Mouse (Mus musculus): ENCODE measurements around the gene Slc6a16. TPM values are rescaled to one million over a fixed set of nuclear protein-coding genes. Genes with fewer than 3 reads are reported as not detected.
"Not testable (repeated sequence)": the region's sequence is repeated elsewhere in the genome, so short reads cannot be mapped to it uniquely, and the experiment has no call there.

Gene Slc6a16
- total RNA-seq, 2 experiments from 2014 or later = not detected

DNA sequence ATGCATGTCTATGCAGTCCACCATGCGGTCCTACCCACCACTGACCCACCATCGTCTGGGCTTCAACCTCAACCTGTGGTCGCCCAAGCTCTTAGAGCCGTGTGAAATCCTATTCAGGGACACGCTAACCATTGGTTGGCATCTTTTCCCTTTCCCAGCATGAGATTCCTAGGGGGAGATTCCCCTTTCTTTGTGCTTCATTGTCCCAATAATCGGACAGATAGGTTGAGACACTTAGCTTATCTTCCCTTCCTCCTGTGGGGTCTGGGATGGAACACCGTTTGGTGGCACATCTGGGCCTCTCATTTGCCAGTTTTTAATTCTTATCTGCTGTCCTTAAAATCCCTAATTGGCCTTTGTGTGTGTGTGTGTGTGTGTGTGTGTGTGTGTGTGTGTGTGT lies 776 bp upstream of the Slc6a16 start:
- intact Hi-C loops (cut with DNase I) = no loop called here
- no peak for DNase-seq

DNA sequence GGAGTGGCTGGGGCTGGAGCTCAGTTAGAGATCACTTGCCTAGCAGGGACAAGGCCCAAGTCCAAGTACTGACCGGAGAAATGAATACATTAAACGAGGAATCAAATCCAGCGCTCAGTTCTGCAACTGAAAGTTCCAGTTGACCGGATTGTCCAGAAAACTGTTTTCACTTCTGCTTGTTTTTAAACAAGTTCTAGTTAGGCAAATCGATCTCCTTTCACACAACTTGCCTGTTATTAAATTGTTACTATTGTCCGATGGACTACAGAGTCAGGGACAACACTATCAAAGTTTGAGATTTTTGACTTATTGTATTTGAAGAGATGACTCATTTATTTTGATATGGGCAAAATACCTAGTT lies 484 bp downstream of the Slc6a16 start:
- intact Hi-C loops (cut with DNase I) = no loop called here
- no peak for DNase-seq

DNA sequence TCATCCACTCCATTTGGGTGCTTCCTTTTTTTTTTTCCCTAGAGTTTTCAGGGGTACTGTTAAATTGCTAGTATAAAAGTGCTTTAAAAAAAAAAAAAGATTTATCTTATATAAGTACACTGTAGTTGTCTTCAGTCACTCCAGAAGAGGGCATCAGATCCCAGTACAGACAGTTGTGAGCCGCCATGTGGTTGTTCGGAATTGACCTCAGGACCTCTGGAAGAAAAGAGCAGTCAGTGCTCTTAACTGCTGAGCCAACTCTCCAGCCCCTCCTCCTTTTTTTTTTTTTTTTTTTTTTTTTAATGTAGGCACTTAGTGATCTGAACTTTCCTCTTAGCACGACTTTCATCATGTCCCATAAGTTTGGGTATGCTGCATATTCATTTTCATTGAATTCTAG lies 6.8 kb downstream of the Slc6a16 start:
- no peak for DNase-seq
- intact Hi-C loops (cut with DNase I) = no loop called here

DNA sequence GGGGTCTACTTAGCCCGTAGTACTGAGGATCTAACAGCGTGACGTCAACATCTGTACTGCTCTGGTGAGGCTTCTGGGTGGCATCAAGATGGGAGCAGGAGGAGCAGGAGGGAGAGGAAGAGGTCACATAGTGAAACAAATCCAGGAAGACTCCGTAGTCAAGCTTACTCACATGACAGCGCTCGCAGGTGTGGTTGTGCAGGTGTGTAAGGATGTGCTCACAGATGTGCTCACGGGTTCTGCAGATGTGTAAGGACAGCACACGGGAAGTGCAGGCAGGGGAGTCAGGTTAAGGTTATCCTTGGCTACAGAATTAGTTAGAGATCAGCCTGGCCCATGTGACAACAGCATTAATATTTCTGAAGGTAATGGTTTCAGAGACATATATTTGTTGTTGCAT lies 12.9 kb downstream of the Slc6a16 start:
- intact Hi-C loops (cut with DNase I) = no loop called here
- DNase-seq = no peak

DNA sequence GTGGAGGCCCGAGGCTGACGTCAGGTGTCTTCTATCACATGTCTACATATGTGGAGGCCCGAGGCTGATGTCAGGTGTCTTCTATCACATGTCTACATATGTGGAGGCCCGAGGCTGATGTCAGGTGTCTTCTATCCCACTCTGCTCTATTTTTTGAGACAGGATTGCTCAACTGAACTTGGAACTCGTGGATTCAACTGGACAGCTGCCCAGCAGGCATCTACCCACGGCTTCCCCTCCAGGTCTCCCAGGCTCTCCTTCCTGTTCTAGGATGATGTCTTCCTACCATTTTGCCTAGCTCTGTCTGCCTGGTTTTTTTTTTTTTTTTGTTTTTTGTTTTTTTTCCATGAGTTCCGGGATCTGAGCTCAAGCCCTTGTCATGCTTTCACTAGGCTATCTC lies 14.9 kb downstream of the Slc6a16 start:
- peak; percentile 29 to 51 for DNase-seq
- intact Hi-C loops (cut with DNase I) = not testable (repeated sequence)

DNA sequence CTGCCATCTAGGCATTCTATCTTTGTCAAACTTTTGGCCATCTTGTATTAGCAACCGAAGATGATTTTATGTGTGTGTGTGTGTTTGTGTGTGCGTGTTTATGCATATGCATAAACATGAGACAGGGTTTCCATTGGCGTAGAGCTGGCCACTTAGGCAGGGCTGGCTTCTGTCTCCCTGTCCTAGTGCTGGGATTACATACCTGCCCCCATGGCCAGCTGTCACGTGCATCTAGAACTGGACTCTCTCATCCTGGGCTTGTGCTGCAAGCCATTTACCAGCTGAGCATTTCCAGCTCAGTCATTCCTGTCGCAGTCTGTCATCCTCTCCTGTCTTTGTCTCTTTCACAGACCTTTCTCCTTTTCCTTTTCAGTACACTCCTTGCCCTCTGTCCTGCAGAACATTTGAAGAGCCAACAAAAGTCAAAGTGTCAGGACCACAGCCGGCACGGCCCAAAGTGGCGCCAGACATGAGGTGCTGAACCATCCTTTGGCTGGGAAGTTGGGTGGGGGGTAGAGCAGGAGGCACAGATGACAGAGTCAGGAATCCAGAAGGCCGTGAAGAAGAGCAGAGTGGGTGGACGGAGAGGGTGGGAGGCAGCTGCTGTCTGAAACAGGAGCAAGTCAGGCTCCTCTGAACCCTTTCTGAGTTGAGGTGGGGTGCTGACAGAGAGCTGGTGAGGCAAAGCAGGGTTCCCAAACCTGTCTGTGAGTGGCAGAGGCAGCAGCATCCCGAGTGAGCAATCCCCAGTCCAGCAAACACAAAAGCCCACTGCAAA lies 16.4 kb downstream of the Slc6a16 start:
- DNase-seq = no peak
- intact Hi-C loops (cut with DNase I) = no loop called here

DNA sequence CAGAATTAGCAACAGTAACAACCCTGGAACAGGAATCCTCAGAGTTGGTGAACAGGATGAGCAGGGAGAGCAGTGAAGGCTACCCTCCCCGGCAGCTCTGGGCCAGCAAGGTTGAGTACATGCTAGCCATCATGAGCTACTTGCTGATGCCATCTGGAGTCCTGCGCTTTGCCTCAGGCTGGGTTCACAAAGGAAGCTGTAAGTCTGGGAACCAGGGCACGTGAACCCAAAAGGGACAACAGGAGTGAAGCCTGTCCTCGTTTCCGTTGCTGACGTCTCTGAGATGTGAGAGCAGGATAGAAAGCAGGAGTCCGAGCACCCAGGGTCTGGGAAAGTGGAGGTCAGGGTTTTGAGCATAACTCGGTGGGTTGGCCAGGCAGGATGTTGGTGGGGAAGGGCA lies 18.4 kb downstream of the Slc6a16 start:
- DNase-seq = no peak

DNA sequence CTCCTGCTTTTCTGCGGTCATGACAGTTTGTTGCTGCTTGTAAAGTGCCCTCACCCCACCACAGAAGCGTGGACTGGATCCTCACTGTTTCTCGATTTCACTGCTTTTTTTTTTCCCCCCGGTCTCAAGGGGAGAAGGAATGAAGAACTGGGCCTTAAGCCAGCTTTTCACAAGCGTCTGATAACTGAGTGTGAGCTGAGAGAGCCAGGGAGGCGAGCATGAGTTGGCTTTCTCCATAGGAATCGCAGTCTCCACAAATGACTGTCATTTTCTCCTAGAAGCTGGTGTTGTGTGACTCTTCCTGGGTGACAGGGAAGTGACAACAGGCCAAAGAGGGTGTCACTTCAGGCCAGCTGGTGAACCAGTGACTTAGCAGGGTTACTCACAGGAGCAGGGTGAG lies 21.4 kb downstream of the Slc6a16 start:
- intact Hi-C loops (cut with DNase I) = no loop called here
- peak in 1 of 2 experiments; percentile 20 for DNase-seq

More for the DNA sequence above, 18.4 kb downstream of the Slc6a16 start:
- intact Hi-C loops (cut with DNase I) = no loop called here

DNA sequence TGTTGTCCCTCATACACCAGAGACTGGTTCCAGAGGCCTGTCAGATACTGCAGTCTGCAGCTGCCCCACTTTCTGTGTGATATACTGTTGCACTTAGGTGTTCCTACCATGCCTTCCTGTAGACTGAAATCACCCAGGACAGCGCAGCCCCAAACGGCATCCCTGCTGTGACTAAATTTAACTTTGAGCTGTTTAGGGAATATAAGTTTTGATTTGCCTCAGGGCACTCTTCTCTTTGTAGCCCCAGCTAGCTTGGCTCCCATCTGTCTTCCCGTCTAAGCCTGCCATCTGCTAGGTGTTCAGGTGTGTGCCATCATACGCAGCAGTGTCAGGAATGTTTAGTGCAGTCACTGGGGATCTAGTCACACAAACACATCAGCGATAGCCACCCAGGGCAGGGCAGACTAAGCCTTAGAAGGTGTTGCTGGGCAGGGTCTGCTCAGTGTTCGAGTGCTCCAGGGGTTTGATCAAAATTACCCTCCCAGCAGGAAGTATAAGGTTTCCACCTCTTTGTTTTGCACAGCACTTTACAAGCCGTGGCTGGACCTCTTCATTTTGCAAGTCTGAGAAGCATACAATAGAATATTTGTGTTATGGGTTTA lies 22.2 kb downstream of the Slc6a16 start:
- no peak for DNase-seq
- intact Hi-C loops (cut with DNase I) = no loop called here

DNA sequence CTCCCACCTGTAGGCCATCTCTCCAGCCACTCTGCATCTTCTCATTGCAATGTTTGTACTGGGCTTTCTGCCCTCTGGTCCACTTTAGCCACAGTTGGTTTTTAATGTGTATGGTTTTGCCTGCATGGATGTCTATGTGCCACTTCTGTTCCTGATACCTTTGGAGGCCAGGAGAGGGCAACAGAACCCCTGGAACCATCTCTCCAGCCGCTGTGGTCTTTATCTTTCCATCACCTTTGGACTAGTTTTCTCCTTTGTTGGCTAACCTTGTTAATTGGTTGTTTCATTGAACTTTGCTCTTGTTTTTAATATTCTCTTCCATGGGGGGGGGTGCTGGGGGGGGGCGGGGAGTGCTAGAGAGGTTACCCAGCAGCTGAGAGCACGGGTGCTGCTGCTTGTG lies 23.5 kb downstream of the Slc6a16 start:
- intact Hi-C loops (cut with DNase I) = no loop called here

DNA sequence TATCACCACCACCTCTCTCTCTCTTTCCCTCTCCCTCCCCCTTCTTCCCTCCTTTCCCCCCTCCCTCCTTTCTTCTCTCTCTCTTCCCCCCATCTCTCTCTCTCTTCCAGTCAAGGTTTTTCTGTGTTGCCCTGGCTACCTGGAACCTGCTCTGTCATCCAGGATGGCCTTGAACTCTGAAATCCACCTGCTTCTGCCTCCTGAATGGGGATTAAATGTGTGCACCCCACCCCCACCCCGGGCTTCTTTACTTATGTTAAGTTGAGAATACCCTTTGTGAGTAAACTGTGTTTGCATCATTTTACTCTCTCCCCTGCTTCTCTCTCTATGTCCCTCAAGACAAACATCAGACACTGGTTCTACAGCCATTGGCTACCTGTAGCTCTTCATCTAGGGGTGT lies 24.6 kb downstream of the Slc6a16 start:
- DNase-seq = no peak
- intact Hi-C loops (cut with DNase I) = no loop called here

More for the DNA sequence above, 23.5 kb downstream of the Slc6a16 start:
- DNase-seq = no peak

DNA sequence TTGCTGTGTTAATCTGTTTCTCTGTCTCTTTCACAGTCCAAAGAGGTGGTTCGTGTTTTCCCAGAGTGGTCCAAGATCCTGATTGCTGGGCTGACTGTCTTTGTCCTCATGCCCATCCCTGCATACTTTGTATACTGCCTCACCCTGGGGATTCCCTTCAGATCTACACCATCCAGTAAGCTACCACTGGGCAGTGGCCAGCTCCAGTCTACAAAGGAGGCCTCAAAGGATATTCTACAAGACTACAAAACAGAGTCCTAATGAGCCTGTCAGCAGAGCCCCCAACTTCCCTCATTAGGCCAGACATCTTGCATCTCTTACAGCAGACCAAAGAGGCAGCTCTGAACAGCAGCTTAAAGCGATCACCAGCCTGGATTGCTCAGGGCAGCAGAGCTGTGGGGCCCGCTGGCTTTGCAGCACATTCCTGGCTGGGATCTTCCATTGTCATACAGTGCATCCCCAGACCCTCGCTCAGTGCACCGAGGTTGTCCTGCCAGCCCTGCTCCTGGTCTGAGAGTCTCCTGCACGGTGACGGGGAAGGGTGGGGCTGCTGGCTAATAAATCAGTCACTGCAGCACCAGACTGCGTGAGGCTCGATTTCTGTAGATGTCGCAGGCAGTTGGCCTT lies 32.0 kb downstream of the Slc6a16 start:
- no peak for DNase-seq
- intact Hi-C loops (cut with DNase I) = no loop called here

DNA sequence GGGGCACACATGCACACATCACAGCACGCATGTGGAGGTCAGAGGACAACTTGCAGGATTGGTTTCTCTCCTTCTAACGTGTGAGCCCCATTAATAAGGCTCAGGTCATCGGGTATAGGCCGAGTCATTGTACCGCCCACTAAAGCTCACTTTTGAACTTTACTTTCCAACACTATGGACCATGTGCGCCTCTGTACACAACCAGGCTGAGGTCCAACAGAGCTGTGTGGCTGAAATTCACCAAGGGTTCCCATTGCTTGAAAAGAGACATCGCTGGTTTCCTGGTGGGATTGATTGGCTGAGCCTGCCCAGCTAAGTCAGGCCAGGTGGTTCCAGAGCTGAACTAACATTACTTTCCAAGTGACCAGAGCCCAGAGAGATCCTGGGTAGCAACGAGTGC lies 32.8 kb downstream of the Slc6a16 start:
- intact Hi-C loops (cut with DNase I) = no loop called here
- DNase-seq = no peak

DNA sequence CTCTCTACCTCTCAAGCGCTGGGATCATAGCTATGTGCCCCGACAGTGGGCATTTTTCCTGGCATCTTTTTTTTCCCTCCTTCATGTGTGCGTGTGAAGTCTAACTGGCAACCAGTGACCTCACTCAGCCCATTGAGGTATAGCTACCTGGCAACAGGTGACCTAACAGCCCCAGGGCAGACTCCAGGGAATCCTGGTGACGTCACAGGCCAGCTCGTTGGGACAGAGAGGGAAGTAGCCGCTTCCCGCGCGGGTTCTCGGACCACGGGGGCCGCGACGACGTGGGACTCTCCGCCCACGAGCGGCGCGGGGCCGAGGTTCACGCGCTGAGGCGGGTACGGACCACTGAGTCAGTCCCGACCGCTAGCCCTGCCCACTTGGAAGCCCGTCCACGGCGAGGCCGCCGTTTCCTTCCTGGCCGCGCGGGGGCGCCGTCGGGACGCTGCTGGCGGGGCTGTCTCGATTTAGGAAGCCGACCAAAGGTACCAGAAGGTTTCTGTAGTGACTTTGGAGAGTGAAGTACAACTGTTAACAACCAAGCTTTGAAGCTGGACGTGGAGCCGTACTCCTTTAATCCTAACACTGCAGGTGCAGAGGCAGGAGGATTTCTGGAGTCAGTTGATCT lies 36.4 kb downstream of the Slc6a16 start, which contains the start of gene Slc6a21:
TSS of gene Slc6a21 (plus strand) at position 378 of the 625 bp plus-strand sequence.
- intact Hi-C loops (cut with DNase I) = no loop called here

DNA sequence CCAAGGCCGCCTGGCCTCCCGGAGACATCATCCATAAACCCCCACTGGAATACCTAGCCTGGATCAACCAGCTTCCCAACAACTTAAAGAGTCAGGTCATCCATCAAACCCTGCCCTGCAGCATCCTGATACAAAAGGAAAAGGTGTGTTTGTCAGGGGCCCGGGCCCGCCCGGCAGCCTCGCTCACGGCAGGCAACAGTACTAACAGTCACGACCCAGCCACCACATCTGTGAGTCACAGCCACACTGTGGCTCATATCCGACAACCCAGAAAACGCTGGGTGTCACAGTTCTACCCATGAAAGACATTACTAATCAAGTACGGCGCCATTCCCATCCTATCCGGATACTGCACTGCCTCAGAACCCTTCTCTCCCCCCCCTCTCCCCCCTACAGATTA lies 45.6 kb downstream of the Slc6a16 start:
- intact Hi-C loops (cut with DNase I) = no loop called here
- no peak for DNase-seq

More for the DNA sequence above, 36.4 kb downstream of the Slc6a16 start, which contains the start of gene Slc6a21:
- DNase-seq = peak; percentile 78 to 88

DNA sequence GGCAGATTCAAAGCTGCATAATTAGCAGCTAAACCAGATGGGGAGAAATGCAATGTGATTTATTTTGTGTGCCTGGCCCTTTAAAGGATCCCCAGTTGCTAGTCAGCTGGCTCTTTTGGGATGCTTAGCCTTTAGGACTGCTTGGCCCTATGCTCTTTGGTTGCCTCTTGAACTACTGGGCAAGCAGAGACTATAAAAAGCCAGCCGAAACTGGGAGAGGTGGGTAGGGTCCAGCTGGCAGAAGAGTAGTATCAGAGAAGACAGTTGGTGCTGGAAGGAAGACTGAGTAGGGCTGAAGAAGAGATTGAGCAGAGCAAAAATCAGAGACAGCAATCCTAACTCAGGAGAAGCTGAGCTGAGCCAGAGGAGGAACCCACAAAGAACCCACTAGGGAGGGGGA lies 55.7 kb downstream of the Slc6a16 start:
- DNase-seq = no peak
- intact Hi-C loops (cut with DNase I) = loop anchor here (5.0 kb wide), 1 partner anchor 134 kb away; the partner anchor contains the start of gene Slc17a7

DNA sequence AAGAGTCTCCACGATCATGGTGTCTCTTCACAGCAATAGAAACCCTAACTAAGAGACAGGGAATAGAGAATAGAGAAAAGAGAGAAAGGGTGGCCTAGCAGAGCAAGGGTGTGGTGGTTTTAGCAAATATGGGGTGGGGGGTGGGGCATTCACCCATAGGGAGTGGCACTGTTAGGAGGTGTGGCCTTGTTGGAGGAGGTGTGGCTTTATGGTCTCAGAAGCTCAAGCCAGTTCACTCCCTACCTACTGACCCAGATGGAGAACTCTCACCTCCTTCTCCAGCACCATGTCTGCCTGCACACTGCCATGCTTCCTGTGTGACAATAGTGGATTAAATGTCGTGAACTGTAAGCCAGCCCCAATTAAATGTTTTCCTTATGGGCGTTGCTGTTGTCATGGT lies 56.7 kb downstream of the Slc6a16 start:
- DNase-seq = no peak
- intact Hi-C loops (cut with DNase I) = loop anchor here (5.0 kb wide), 1 partner anchor 135 kb away; the partner anchor contains the start of gene Slc17a7

DNA sequence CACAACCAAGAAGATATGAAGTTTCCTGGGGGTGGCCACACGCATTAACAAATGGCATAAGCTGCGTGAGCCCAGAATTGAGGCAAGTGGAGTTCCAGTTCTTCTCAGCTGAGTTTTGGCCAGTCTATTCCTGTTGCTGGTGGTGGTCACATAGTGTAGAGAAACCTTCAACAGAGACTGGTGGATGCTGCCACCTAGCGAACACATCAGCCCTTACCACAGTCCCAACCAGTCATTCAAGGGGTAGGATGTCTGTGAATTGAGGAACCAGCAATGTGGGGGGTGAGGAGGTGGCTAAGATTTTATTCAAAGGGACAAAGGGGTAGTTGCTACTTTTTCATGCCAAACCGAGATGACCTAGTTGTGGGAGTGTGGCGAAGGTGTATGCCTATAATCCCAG lies 58.9 kb downstream of the Slc6a16 start:
- intact Hi-C loops (cut with DNase I) = loop anchor here (5.0 kb wide), 2 partner anchors 137 to 217 kb away; partner anchors contain the start of gene Slc17a7
- DNase-seq = peak; percentile 61 to 75

DNA sequence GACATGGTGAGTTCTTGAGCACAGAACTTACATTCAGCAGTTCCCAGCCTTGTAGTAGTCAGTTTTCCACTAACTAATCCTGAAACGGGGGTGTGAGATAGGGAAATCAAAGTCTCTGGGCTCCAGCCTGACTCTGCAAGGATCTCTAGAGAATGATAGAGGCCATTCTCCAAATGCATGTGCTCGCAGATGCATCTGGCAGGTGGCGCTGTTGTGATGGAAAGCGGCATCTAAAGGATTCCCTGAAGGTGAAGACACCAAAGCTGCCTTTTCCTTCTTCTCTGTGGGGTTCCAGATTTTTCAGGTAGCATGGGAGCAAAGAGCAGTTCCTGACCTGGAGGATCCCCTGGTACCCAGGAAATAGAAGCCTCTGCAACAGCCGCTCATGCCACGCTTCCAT lies 59.4 kb downstream of the Slc6a16 start:
- DNase-seq = peak; percentile 70 to 77
- intact Hi-C loops (cut with DNase I) = loop anchor here (5.0 kb wide), 1 partner anchor 218 kb away; no protein-coding TSS in a partner anchor

DNA sequence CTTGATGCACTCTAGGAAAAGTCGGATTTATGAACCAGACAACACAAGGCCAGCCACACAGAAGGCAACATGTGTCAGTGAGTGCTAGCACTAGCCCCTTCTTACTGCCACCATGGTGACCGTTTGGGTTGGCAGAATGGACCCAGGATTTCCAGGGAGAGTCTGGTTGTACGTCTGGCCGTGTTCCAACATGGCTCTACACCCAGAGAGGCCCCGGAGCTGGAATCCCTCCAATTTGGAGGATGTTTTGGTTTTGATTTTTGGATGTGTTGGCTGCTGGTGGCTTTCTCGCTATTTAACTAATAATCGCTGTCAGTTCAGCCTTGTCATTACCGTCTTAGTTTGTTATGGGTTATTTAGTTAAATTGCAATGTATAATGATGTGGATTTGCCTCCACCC lies 61.7 kb downstream of the Slc6a16 start:
- intact Hi-C loops (cut with DNase I) = loop anchor here (5.0 kb wide), 1 partner anchor 220 kb away; no protein-coding TSS in a partner anchor
- no peak for DNase-seq

DNA sequence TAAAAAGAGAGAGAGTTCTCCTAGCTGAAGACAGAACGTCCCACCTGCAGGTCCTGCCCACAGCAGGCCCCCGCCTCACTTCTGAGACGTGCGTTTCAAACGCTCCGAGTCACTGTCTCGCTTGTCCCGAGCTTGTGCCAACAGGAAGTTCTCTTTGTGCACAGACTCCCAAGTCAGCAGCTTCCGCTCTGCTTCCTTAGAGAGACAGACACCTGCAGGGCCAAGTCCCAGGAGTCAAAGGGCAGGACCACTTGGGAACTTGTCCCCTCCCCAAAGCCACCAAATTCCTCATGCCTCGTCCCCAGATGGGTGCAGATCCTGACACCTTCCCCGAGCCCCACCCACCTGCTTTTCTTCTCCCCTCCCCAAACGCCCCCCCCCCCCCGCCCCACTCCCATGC lies 64.0 kb downstream of the Slc6a16 start:
- DNase-seq = no peak
- intact Hi-C loops (cut with DNase I) = loop anchor here (2.0 to 5.0 kb wide), 3 partner anchors 37 to 223 kb away; no protein-coding TSS in a partner anchor
